Mouse (Mus musculus) ES-E14 (cell line): ENCODE results near the gene Kbtbd6.

Experiments
- CHD2 ChIP-seq: IDR thresholded peaks from 2 replicates; pipeline ENCODE4 v1.6.1; 2014; ENCODE audit warnings: mild to moderate bottlenecking, low read depth, low read length, inconsistent platforms
- MAFK ChIP-seq: IDR thresholded peaks from 2 replicates; pipeline ENCODE4 v1.6.1; 2014; ENCODE audit warnings: mild to moderate bottlenecking, low read depth, low read length, inconsistent platforms; ENCODE audit not compliant: insufficient read depth

DNA sequence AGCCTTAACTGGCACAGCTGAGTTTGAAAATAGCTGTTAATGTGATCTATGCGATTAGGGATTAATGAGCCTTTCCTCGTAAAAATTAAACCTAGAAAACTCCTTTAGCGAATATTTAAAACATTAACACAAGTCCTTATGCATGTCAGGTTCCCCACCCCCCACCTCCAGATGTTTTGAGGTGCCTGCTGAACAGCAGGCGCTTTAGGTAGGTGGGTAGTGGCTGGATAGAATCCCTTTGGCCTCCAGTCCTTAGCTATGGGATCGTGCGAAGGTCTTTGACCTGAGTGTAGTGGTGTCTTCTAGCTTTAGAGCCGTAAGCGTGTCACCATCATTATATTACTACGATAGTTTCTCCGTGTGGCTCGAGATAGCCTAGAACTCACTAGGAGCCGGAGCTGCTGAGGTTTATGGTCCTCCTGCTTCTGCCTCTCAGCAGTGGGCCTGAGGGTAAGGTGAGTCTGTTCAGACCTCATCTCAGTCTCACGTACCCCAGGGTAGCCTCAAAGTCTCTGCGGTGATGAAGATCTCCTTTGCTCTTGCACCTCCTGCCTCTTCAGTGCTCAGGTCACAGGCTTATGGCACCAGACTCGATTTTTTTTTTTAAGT lies 31.2 kb downstream of the Kbtbd6 start:
- no peak for TF ChIP-seq CHD2
- no peak for TF ChIP-seq MAFK
